Mouse (Mus musculus) embryonic fibroblast, embryonic 13.5 days (primary cell): ENCODE data around the gene Aldoc.

Source experiments
- CTCF ChIP-seq: IDR thresholded peaks from 2 replicates; pipeline ENCODE4 v1.5.1; 2011; ENCODE audit warnings: mild to moderate bottlenecking, control low read depth, low read length, moderate library complexity, borderline replicate concordance; ENCODE audit not compliant: insufficient read depth
- POLR2A ChIP-seq: IDR thresholded peaks from 2 replicates; pipeline ENCODE4 v1.6.1; 2011; ENCODE audit warnings: low read depth, mild to moderate bottlenecking, control low read depth, low read length, moderate library complexity

DNA sequence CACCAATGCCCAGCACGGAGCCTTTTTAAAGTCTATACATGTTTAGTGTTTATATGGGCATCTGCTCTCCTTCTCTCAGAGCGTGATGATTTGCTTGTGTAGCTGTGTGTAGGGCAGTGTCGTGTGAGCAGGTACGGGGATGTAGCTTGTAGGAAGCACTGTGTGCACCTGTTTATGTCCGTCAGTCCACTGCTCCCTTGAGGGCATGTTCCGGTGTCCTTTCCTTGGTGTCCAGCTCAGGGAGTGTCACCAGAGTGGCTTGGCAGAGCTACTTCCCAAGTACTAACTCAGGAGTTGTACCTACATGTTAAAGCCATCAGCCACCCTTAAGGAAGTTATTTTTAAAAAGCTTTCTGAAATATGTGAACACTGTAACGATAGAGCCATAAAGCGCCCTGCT lies 14.3 kb downstream of the Aldoc start:
- TF ChIP-seq CTCF: no peak
- no peak for TF ChIP-seq POLR2A
